Mouse (Mus musculus): ENCODE measurements at regions not wholly inside any gene's neighbourhood (a gene's known extent, or its start where the extent isn't known, plus 50 kb on each side); places are given as distances from the start of the nearest gene placed in this dataset.

DNA sequence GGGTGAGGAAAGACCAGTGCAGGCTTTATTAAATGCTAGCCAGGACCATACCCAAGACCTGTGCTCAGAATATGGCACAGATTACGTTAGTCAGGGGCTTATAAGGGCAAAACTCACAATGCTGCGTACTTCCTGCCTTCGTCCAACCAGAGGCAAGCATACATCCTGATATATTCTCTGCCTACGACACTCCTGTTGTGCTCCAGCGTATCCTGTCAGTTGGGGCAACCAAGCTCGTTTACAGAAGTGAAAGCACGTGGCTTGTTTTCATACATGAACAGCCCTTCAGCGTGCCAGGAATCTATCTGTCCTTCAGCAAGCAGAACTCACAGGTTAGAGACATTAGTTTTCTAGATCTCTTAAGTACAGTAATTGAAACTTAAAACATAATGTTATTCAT, 119.9 kb upstream of the Sulf2 start:
- Histone ChIP-seq H3K27me3 (replicated peaks; ENCODE audit: control insufficient read depth, insufficient read depth, low read length) (no peaks in the 10 kb centered on the region), H3K9ac (replicated peaks; ENCODE audit: low read depth, low read length) (no peak overlapping the region), H3K27ac (ENCODE audit: low read length) (no peak overlapping the region), H3K9me3 (ENCODE audit: control insufficient read depth, low read length) (no peaks in the 10 kb centered on the region), H3K36me3 (ENCODE audit: control insufficient read depth, insufficient read depth) (no peaks in the 10 kb centered on the region), H3K4me2 (ENCODE audit: low read length) (no peak overlapping the region), H3K4me3 (replicated peaks; ENCODE audit: low read length) (no peak overlapping the region), H3K4me1 (replicated peaks; ENCODE audit: control insufficient read depth, insufficient read depth, low read length) (peaks cover 28% of the 10 kb centered on the region)
- WGBS = 78% methylated on average over 8 of the region's 8 CpGs
- no peak for ATAC-seq

DNA sequence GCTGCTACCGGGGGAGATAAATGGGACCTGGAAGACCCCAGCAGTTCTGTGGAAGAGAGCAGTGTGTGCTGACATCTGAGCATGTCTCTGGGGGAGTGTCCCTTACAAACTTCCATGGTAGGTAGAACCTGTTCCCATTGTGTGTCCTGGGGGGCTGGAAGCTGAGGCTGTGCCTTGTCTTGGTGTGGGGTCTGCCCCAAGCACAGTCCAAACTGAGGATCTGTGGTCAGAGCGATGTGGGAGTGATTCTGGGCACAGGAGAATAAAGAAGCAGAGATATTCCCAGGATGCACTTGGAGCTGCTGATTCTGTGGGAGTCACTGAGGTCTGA, 118.5 kb upstream of the Sulf2 start:
- 54% methylated on average over 2 of the region's 2 CpGs for WGBS
- Histone ChIP-seq H3K9ac (replicated peaks; ENCODE audit: low read depth, low read length) (no peak overlapping the region; the same call in 1 of the 2 replicates), H3K4me1 (replicated peaks; ENCODE audit: control insufficient read depth, insufficient read depth, low read length) (peaks cover 25% of the 10 kb centered on the region), H3K4me3 (replicated peaks; ENCODE audit: low read length) (no peak overlapping the region), H3K27ac (ENCODE audit: low read length) (peak overlapping the region; percentile 29), H3K9me3 (ENCODE audit: control insufficient read depth, low read length) (no peaks in the 10 kb centered on the region), H3K4me2 (ENCODE audit: low read length) (no peak overlapping the region), H3K27me3 (replicated peaks; ENCODE audit: control insufficient read depth, insufficient read depth, low read length) (no peaks in the 10 kb centered on the region), H3K36me3 (ENCODE audit: control insufficient read depth, insufficient read depth) (no peaks in the 10 kb centered on the region)
- ATAC-seq = no peak; the same call in 1 of the 2 replicates

DNA sequence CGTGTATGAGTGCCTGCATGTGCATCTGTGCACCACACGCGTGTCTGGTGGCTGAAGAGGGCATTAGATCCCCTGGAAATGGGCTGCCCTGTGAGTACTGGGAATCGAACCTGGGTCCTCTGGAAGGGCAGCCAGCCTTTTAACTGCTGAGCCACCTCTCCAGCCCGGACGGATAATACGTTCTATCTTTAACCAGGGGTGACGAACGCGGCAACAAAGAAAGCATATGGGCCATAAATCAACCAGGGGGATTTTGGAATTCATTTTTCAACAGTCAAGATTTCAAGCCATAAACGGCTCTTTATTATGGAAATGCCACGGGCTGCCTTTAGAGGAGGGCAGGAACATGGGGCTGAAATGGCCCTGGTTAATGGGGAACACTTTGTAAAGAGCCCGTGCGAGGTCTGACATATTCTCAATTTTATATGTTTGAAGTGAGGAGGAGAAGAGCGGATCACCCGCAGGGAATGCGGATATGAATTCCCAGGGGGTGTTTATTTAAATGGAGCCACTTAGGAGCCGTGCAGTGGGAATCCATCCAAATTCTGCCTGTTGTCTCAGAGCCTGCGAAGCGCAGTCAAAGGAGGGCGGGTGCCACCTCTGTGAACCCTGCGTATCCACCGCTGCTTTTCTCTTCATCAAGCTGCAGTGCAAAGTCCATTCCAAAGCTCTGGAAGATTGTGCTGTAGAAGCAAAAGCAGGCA, 118.0 kb upstream of the Sulf2 start:
- WGBS = 30% methylated on average over 23 of the region's 23 CpGs
- Histone ChIP-seq H3K27ac (ENCODE audit: low read length) (peak overlapping the region; percentile 62), H3K4me3 (replicated peaks; ENCODE audit: low read length) (no peak overlapping the region), H3K9ac (replicated peaks; ENCODE audit: low read depth, low read length) (no peak overlapping the region; the same call in 1 of the 2 replicates), H3K27me3 (replicated peaks; ENCODE audit: control insufficient read depth, insufficient read depth, low read length) (no peaks in the 10 kb centered on the region), H3K9me3 (ENCODE audit: control insufficient read depth, low read length) (no peaks in the 10 kb centered on the region), H3K36me3 (ENCODE audit: control insufficient read depth, insufficient read depth) (no peaks in the 10 kb centered on the region), H3K4me1 (replicated peaks; ENCODE audit: control insufficient read depth, insufficient read depth, low read length) (peaks cover 25% of the 10 kb centered on the region), H3K4me2 (ENCODE audit: low read length) (no peak overlapping the region)
- ATAC-seq = peak; percentile 57; the same call in 1 of the 2 replicates

DNA sequence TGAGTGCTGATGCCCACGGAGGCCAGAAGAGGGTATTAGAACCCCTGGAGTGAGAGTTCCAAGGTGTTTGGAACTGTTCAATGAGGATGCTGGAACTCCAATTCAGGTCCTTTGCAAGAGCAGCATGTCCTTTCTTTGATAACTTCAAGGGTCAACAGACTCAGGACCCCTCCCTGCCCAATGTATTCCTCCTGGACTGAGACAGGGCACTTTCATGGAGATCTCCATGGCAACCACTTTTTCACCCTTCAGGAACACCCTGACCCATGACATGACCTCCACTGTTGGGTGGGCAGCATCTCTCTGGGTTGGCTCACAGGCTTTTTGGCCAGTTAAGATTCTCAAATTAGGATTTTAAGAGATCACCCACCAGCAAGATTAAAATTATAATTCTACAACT, 117.4 kb upstream of the Sulf2 start:
- Histone ChIP-seq H3K27ac (ENCODE audit: low read length) (0 out of 2 replicates have a peak overlapping the region, but pooled peaks have one; percentile 7), H3K4me1 (replicated peaks; ENCODE audit: control insufficient read depth, insufficient read depth, low read length) (peaks cover 25% of the 10 kb centered on the region), H3K9ac (replicated peaks; ENCODE audit: low read depth, low read length) (no peak overlapping the region), H3K27me3 (replicated peaks; ENCODE audit: control insufficient read depth, insufficient read depth, low read length) (no peaks in the 10 kb centered on the region), H3K36me3 (ENCODE audit: control insufficient read depth, insufficient read depth) (no peaks in the 10 kb centered on the region), H3K4me3 (replicated peaks; ENCODE audit: low read length) (no peak overlapping the region), H3K4me2 (ENCODE audit: low read length) (no peak overlapping the region), H3K9me3 (ENCODE audit: control insufficient read depth, low read length) (no peaks in the 10 kb centered on the region)
- ATAC-seq = no peak
- WGBS = 45% methylated on average over 1 of the region's 1 CpGs

DNA sequence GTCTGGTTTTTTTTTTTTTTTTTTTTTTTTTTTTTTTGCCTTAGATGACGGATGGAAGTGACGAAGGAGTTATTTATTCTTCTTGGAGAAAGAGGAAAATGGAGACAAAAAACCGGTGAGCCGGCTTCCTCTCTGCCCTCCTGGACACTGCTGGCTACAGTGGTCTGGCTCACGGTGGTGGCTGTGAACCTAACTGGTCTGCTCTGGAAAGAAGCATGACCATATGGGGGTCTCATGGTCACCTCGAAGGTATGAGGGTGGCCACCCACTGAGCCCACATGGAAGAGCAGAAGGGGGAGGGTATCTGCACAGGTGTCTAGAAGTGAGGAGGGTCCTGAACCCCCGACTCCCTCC, 116.7 kb upstream of the Sulf2 start:
- Histone ChIP-seq H3K4me2 (ENCODE audit: low read length) (no peak overlapping the region), H3K36me3 (ENCODE audit: control insufficient read depth, insufficient read depth) (no peaks in the 10 kb centered on the region), H3K27ac (ENCODE audit: low read length) (peak overlapping the region; percentile 79), H3K27me3 (replicated peaks; ENCODE audit: control insufficient read depth, insufficient read depth, low read length) (no peaks in the 10 kb centered on the region), H3K9ac (replicated peaks; ENCODE audit: low read depth, low read length) (no peak overlapping the region), H3K4me3 (replicated peaks; ENCODE audit: low read length) (no peak overlapping the region), H3K9me3 (ENCODE audit: control insufficient read depth, low read length) (no peaks in the 10 kb centered on the region), H3K4me1 (replicated peaks; ENCODE audit: control insufficient read depth, insufficient read depth, low read length) (peaks cover 25% of the 10 kb centered on the region)
- 45% methylated on average over 7 of the region's 7 CpGs for WGBS
- ATAC-seq = no peak

DNA sequence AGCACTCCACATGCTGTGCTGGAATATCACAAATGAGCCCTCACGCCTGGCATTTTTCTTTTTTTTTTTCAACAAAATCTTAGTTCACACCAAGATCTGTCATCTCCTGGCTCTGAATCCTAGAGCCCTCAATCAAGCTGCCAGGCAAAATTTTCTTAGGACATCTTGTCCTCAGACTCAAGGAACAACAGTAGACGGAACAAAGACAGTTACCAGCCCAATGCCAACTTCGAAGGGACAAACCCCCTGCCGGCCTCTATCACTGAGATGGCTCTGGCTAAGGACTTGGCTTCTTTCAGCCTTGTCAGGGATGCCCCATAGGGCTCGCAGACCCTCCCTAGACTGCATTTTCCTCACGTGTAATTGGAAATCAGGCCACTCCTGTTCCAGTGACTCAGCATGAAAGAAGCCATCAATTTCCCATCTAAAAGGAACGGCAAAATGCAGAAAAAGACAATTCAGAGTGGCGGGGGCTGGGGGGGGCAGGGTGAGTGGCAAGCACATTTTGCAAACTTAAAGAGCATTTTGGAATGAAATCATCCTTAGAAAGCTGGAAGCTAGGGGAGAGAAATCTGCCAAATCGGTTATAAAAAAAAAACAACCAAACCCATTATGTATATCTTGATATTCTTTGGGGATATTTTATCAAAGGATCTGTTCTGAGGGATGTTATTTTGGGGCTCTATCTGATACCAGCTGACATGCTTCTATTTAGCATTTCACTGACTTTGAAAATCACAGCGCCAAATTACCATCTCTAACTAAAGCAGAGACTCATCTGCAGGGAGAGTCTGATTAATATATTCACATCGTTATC, 116.1 kb upstream of the Sulf2 start:
- Histone ChIP-seq H3K4me2 (ENCODE audit: low read length) (peak overlapping the region; percentile 37), H3K27ac (ENCODE audit: low read length) (peak overlapping the region; percentile 94), H3K9ac (replicated peaks; ENCODE audit: low read depth, low read length) (no peak overlapping the region; the same call in 1 of the 2 replicates), H3K4me3 (replicated peaks; ENCODE audit: low read length) (no peak overlapping the region), H3K27me3 (replicated peaks; ENCODE audit: control insufficient read depth, insufficient read depth, low read length) (no peaks in the 10 kb centered on the region), H3K9me3 (ENCODE audit: control insufficient read depth, low read length) (no peaks in the 10 kb centered on the region), H3K36me3 (ENCODE audit: control insufficient read depth, insufficient read depth) (no peaks in the 10 kb centered on the region), H3K4me1 (replicated peaks; ENCODE audit: control insufficient read depth, insufficient read depth, low read length) (peaks cover 25% of the 10 kb centered on the region)
- WGBS = 21% methylated on average over 11 of the region's 11 CpGs
- peak; percentile 76 for ATAC-seq

DNA sequence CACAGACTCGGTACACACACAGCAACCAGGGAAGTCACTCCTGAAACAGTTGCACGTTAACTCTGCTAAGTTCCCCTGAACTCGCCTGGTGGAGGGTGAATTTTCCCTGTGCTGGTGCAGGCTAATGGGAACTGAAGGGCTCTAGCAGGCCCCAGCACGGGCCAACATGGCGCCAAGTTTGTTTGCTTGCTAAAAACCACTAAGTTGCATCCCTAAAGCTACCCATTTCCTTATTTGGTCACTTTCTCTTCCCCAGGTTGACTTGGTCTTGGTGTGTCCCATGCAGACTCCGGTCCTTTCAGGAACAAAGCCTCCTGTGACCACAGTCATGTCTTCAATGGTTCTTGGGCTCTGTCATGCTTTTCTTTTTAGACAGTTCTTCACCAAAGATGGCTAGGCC, 114.5 kb upstream of the Sulf2 start:
- peaks cover 25% of the 10 kb centered on the region for H3K4me1 ChIP-seq (replicated peaks; ENCODE audit: control insufficient read depth, insufficient read depth, low read length)
- H3K36me3 ChIP-seq (ENCODE audit: control insufficient read depth, insufficient read depth) = no peaks in the 10 kb centered on the region
- H3K27me3 ChIP-seq (replicated peaks; ENCODE audit: control insufficient read depth, insufficient read depth, low read length) = no peaks in the 10 kb centered on the region
- H3K9me3 ChIP-seq (ENCODE audit: control insufficient read depth, low read length) = no peaks in the 10 kb centered on the region
- no peak overlapping the region for H3K4me2 ChIP-seq (ENCODE audit: low read length)
- H3K4me3 ChIP-seq (replicated peaks; ENCODE audit: low read length) = no peak overlapping the region
- ATAC-seq = no peak
- 89% methylated on average over 6 of the region's 6 CpGs for WGBS
- no peak overlapping the region for H3K9ac ChIP-seq (replicated peaks; ENCODE audit: low read depth, low read length)
- no peak overlapping the region for H3K27ac ChIP-seq (ENCODE audit: low read length)

DNA sequence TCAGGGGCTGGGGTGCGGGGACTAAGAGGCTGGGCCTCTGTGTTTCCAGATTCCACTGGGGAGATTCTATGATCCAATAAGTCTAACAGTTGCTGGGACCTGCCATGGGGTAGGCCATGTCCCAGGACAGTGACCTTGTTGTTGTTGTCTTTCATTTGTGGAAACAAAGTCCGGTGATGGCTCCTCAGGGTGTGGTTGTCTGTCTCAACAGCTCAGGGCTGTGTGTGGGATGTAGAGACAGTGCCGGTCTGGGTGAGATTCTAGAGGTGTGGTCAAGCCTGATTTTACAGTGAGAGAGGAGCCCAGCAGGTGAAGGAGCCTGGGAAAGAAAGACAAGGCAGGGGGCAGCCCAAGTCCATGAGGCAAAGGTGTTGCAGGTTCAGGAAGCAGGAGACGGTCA, 111.5 kb upstream of the Sulf2 start:
- no peak for ATAC-seq
- no peaks in the 10 kb centered on the region for H3K27me3 ChIP-seq (replicated peaks; ENCODE audit: control insufficient read depth, insufficient read depth, low read length)
- peaks cover 8% of the 10 kb centered on the region for H3K4me1 ChIP-seq (replicated peaks; ENCODE audit: control insufficient read depth, insufficient read depth, low read length)
- H3K4me2 ChIP-seq (ENCODE audit: low read length) = no peak overlapping the region
- no peaks in the 10 kb centered on the region for H3K9me3 ChIP-seq (ENCODE audit: control insufficient read depth, low read length)
- H3K27ac ChIP-seq (ENCODE audit: low read length) = no peak overlapping the region
- 95% methylated on average over 4 of the region's 4 CpGs for WGBS
- H3K36me3 ChIP-seq (ENCODE audit: control insufficient read depth, insufficient read depth) = no peaks in the 10 kb centered on the region
- no peak overlapping the region for H3K4me3 ChIP-seq (replicated peaks; ENCODE audit: low read length)
- no peak overlapping the region for H3K9ac ChIP-seq (replicated peaks; ENCODE audit: low read depth, low read length)

DNA sequence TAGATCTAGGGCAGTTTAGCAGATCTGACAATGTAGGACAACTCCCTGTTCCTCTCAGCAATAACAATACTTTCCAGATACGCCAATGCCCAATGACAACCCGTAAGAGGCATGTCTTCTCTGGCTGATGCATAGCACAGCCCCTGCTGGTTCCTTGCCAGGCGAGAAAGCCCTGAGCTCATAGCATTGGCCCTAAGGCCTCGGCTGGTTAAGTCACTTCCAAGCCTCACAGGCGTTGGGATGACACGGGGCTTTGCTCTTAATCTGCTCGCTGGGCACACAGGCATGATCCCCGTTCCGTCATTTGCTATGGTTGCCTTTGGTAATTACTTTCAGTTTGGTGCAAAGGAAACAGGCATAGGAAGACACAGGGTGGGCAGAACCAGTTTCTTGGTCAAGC, 111.0 kb upstream of the Sulf2 start:
- Histone ChIP-seq H3K27me3 (replicated peaks; ENCODE audit: control insufficient read depth, insufficient read depth, low read length) (no peaks in the 10 kb centered on the region), H3K4me2 (ENCODE audit: low read length) (no peak overlapping the region), H3K9ac (replicated peaks; ENCODE audit: low read depth, low read length) (no peak overlapping the region), H3K4me3 (replicated peaks; ENCODE audit: low read length) (no peak overlapping the region), H3K9me3 (ENCODE audit: control insufficient read depth, low read length) (no peaks in the 10 kb centered on the region), H3K4me1 (replicated peaks; ENCODE audit: control insufficient read depth, insufficient read depth, low read length) (peaks cover 6% of the 10 kb centered on the region), H3K36me3 (ENCODE audit: control insufficient read depth, insufficient read depth) (no peaks in the 10 kb centered on the region), H3K27ac (ENCODE audit: low read length) (no peak overlapping the region)
- 86% methylated on average over 9 of the region's 9 CpGs for WGBS
- ATAC-seq = no peak

All from forebrain, embryonic 16.5 days (tissue).